Mouse (Mus musculus) stomach, embryonic 16.5 days (tissue): ENCODE results near the gene Cacna2d3. TPM values are rescaled to one million over a fixed set of nuclear protein-coding genes. Genes with fewer than 3 reads are reported as not detected.

Experiments used
- ATAC-seq: fragments of 200-750 bp; cut with Nextera tagmentation; 2 replicates; pipeline ENCODE4 v1.8.0; 2017; ENCODE audit warnings: moderate number of reproducible peaks, moderate TSS enrichment; ENCODE audit not compliant: insufficient read depth, low FRiP score
- H3K27ac ChIP-seq: fragments of 300-500 bp; sonication (generic); 2 replicates; pipeline ENCODE4 v1.5.1; 2014; ENCODE audit warnings: low read length
- H3K27me3 ChIP-seq: fragments of 300-500 bp; sonication (generic); 2 replicates; pipeline ENCODE4 v1.6.1; 2014; ENCODE audit warnings: low read length, control low read depth, mixed read lengths; ENCODE audit not compliant: control insufficient read depth, insufficient read depth
- H3K36me3 ChIP-seq: fragments of 300-500 bp; sonication (generic); 2 replicates; pipeline ENCODE4 v1.6.1; 2014; ENCODE audit warnings: low read length; ENCODE audit not compliant: control insufficient read depth, insufficient read depth
- H3K4me1 ChIP-seq: fragments of 300-500 bp; sonication (generic); 2 replicates; pipeline ENCODE4 v1.6.1; 2014; ENCODE audit warnings: low read length, control low read depth, mixed read lengths; ENCODE audit not compliant: control insufficient read depth, insufficient read depth
- H3K4me2 ChIP-seq: fragments of 300-500 bp; sonication (generic); 2 replicates; pipeline ENCODE4 v1.6.1; 2014; ENCODE audit warnings: low read depth, low read length, mixed read lengths
- H3K4me3 ChIP-seq: fragments of 300-500 bp; sonication (generic); replicated peaks from 2 replicates; pipeline ENCODE4 v1.5.1; 2014; ENCODE audit warnings: mild to moderate bottlenecking, low read length
- H3K9ac ChIP-seq: fragments of 300-500 bp; sonication (generic); 2 replicates; pipeline ENCODE4 v1.6.1; 2014; ENCODE audit warnings: low read length
- H3K9me3 ChIP-seq: fragments of 300-500 bp; sonication (generic); replicated peaks from 2 replicates; pipeline ENCODE4 v1.6.1; 2016; ENCODE audit warnings: low read length, control low read depth; ENCODE audit not compliant: control insufficient read depth
- WGBS: fragments of 180-500 bp; shearing (Covaris S2); extraction: QIAGEN DNeasy Blood & Tissue Kit; methylation state at CpG from one replicate; pipeline ENCODE4 v1.1.7; 2014; 5-methylcytosine and 5-hydroxymethylcytosine counted together
- polyA plus RNA-seq: library from polyadenylated mRNA; unstranded; fragments of >200 nt; fragmentation: Nextera tagmentation; extraction: Ambion mirVana; gene quantifications from 2 replicates; pipeline ENCODE4 v1.2.1, GENCODE M21; 2015

Cacna2d3 gene
- polyA plus RNA-seq, 1 experiment from 2014 or later, result 1.6 TPM

GRCm38 (mm10) chr14:28972620-28973019, 749.0 kb downstream of the Cacna2d3 start:
- ATAC-seq, result no peak
- H3K9me3 ChIP-seq, result no peaks in the 10 kb centered on the region
- H3K27ac ChIP-seq, result no peak overlapping the region
- no peak overlapping the region for H3K4me2 ChIP-seq
- H3K4me3 ChIP-seq, result no peak overlapping the region
- no peaks in the 10 kb centered on the region for H3K4me1 ChIP-seq
- H3K9ac ChIP-seq, result no peak overlapping the region
- WGBS, result 43% methylated on average over 5 of the region's 5 CpGs
- no peaks in the 10 kb centered on the region for H3K36me3 ChIP-seq
- H3K27me3 ChIP-seq, result no peaks in the 10 kb centered on the region; the same call in 1 of the 2 replicates

DNA sequence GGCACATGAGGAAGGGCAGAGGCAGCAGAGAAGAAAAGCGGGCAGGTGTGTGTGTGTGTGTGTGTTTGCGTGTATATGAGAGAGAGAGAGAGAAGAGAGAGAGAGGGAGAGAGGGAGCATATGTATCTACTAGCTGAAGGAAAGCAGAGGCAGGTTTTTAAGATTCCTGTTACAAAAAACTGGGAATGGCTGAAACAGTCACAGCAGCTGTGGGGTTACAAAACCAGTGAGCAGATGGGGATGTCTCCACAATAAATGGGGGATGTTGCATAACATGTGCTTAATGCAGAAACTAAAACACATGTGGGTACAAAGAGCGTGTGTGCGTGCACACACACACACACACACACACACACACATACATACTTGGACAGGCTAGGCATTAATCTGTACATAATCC, 752.4 kb downstream of the Cacna2d3 start:
- 81% methylated on average over 4 of the region's 4 CpGs for WGBS
- Histone ChIP-seq H3K9ac (no peak overlapping the region), H3K36me3 (no peaks in the 10 kb centered on the region), H3K4me2 (no peak overlapping the region), H3K4me3 (no peak overlapping the region), H3K27me3 (no peaks in the 10 kb centered on the region; the same call in 1 of the 2 replicates), H3K9me3 (no peaks in the 10 kb centered on the region), H3K4me1 (no peaks in the 10 kb centered on the region), H3K27ac (no peak overlapping the region)
- ATAC-seq, result no peak

- Histone ChIP-seq H3K4me1 (no peaks in the 10 kb centered on the region), H3K4me3 (no peak overlapping the region), H3K27me3 (no peaks in the 10 kb centered on the region; the same call in 1 of the 2 replicates), H3K4me2 (no peak overlapping the region), H3K27ac (no peak overlapping the region), H3K9me3 (no peaks in the 10 kb centered on the region), H3K9ac (no peak overlapping the region), H3K36me3 (no peaks in the 10 kb centered on the region)
- ATAC-seq, result no peak
These were observed 754.8 kb downstream of the Cacna2d3 start for GRCm38 (mm10) chr14:28966881-28967280.

DNA sequence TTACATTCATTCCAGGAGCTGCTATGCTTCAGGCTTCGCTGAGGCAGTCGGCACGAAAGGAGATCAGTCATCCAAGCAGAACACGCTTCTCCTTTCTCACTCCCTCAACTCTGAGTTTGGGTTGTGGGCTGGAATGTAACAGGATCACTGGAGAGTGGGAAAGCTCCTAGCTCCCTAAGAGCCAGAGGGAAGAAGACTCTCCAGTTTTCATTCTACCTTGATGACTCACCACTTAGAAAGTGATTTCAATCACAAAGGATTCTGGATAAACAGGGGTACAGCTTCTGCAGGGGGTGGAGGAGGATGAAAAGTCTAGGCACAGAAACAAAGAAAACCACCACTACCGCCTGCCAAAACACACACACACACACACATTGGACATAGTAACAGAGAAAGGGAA, 760.3 kb downstream of the Cacna2d3 start:
- Histone ChIP-seq H3K4me2 (no peak overlapping the region), H3K9me3 (no peaks in the 10 kb centered on the region)
- WGBS, result 73% methylated on average over 5 of the region's 5 CpGs

DNA sequence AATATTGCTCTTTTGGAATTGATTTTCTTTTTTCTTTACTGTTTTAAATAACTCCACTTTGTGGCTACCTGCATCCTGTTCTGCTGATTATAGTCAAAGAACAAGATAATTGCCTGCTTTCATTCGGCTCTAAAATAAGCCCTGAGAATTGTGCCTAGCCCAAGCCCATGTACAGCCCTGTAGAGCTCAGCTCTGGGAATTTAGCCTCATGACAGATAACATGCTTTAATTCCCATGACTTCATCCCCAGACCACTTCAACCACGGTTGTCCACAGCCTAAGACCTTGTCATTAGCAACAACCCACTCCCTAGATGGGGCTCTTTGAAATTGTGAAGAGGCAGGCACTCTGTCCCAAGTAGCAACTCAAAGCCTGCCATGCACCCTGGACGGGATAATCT, 762.6 kb downstream of the Cacna2d3 start:
- Histone ChIP-seq H3K36me3 (no peaks in the 10 kb centered on the region), H3K4me2 (no peak overlapping the region), H3K27me3 (no peaks in the 10 kb centered on the region), H3K27ac (no peak overlapping the region), H3K4me3 (no peak overlapping the region), H3K9me3 (no peaks in the 10 kb centered on the region), H3K9ac (no peak overlapping the region), H3K4me1 (no peaks in the 10 kb centered on the region; the same call in 1 of the 2 replicates)
- ATAC-seq, result no peak
- WGBS, result 51% methylated on average over 3 of the region's 3 CpGs

More for the DNA sequence above, 760.3 kb downstream of the Cacna2d3 start:
- no peaks in the 10 kb centered on the region; the same call in 1 of the 2 replicates for H3K4me1 ChIP-seq
- no peak overlapping the region for H3K4me3 ChIP-seq
- H3K27me3 ChIP-seq, result no peaks in the 10 kb centered on the region
- ATAC-seq, result no peak
- H3K9ac ChIP-seq, result no peak overlapping the region
- H3K27ac ChIP-seq, result no peak overlapping the region
- H3K36me3 ChIP-seq, result no peaks in the 10 kb centered on the region

- no peaks in the 10 kb centered on the region for H3K36me3 ChIP-seq
- H3K4me2 ChIP-seq, result no peak overlapping the region
- 25% methylated on average over 6 of the region's 6 CpGs for WGBS
- no peak overlapping the region for H3K27ac ChIP-seq
- no peak overlapping the region for H3K9ac ChIP-seq
- no peak overlapping the region for H3K4me3 ChIP-seq
- H3K27me3 ChIP-seq, result no peaks in the 10 kb centered on the region
- no peaks in the 10 kb centered on the region for H3K9me3 ChIP-seq
- no peaks in the 10 kb centered on the region; the same call in 1 of the 2 replicates for H3K4me1 ChIP-seq
- ATAC-seq, result no peak
These were observed 763.3 kb downstream of the Cacna2d3 start for GRCm38 (mm10) chr14:28958131-28959015.

DNA sequence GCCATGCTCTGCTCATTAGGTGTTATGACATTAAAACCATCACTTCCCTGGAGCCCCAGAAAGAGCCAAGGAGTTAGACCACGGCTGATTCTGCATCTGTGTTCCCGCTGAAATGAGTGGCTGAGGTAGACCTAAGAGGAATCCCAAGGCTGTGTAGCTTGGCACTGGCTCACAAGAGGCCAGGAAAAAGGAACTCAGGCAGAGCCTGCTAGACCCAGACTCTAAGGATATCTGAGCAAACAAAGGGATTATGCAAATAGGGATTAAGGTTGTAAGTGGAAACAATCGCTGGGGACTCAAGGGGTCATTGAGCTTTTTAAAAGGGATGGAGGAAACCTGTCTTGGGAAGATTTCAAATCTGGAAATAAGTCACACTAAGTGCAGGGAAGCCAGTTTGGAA, 766.5 kb downstream of the Cacna2d3 start:
- no peak overlapping the region for H3K9ac ChIP-seq
- no peaks in the 10 kb centered on the region; the same call in 1 of the 2 replicates for H3K4me1 ChIP-seq
- H3K36me3 ChIP-seq, result no peaks in the 10 kb centered on the region
- 20% methylated on average over 3 of the region's 3 CpGs for WGBS
- H3K4me2 ChIP-seq, result no peak overlapping the region
- H3K9me3 ChIP-seq, result no peaks in the 10 kb centered on the region
- no peak overlapping the region for H3K27ac ChIP-seq
- no peak for ATAC-seq
- H3K4me3 ChIP-seq, result no peak overlapping the region
- H3K27me3 ChIP-seq, result no peaks in the 10 kb centered on the region

DNA sequence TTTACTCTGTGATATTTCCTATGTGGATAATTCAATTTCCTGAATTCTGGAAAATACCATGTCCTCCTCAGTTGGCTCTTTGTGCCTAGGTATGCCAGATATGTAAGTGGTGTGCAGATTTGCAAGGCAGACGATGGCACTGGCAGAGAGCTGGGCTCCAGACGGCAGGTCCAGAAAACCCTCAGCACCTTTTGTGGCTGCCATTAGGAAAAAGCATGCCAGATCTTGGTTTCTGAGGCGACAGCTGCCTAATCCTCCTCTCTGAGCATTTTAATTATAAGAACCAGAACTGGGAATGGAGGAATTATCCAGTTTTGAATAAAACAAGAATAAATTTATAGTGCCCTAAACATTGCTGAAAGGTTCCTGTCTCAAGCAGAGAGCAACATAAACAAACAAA, 767.1 kb downstream of the Cacna2d3 start:
- no peak overlapping the region for H3K27ac ChIP-seq
- no peak overlapping the region for H3K4me2 ChIP-seq
- no peaks in the 10 kb centered on the region; the same call in 1 of the 2 replicates for H3K4me1 ChIP-seq
- no peaks in the 10 kb centered on the region for H3K27me3 ChIP-seq
- 59% methylated on average over 3 of the region's 3 CpGs for WGBS
- H3K9me3 ChIP-seq, result no peaks in the 10 kb centered on the region
- no peak overlapping the region for H3K9ac ChIP-seq
- no peak for ATAC-seq
- H3K4me3 ChIP-seq, result no peak overlapping the region
- H3K36me3 ChIP-seq, result no peaks in the 10 kb centered on the region

DNA sequence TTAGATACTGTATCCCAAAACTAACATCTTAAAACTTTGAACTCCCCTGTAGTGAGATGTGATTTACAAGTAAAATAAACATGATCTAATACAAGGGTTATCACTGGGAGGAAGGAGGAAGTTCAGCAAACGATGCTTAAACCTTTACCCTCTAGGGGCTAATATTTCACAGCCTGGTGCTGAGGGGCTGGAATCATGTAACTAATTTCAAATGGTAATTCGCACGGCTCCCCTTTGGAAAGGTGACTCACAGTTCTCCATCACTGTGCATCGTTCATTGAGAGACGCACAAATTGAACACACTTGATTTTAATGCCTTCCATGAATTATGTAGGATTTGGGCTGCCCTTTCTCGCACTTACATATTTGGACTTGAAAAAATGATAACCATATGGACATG, 767.6 kb downstream of the Cacna2d3 start:
- no peaks in the 10 kb centered on the region for H3K36me3 ChIP-seq
- no peak for ATAC-seq
- 41% methylated on average over 6 of the region's 6 CpGs for WGBS
- no peak overlapping the region for H3K4me3 ChIP-seq
- no peak overlapping the region for H3K4me2 ChIP-seq
- H3K9ac ChIP-seq, result no peak overlapping the region
- H3K4me1 ChIP-seq, result no peaks in the 10 kb centered on the region; the same call in 1 of the 2 replicates
- no peaks in the 10 kb centered on the region for H3K9me3 ChIP-seq
- H3K27ac ChIP-seq, result no peak overlapping the region
- H3K27me3 ChIP-seq, result no peaks in the 10 kb centered on the region
